Mouse (Mus musculus) testis, adult 2 months (tissue): ENCODE measurements around the gene Slc25a13.

ENCODE experiments used
- CTCF ChIP-seq: fragments of 200-500 bp; IDR thresholded peaks from 2 replicates; pipeline ENCODE4 v1.5.1; 2012; ENCODE audit warnings: low read depth, mild to moderate bottlenecking, inconsistent platforms, low read length, moderate library complexity; ENCODE audit not compliant: control insufficient read depth, insufficient read depth, insufficient replicate concordance
- POLR2A ChIP-seq: fragments of 200-500 bp; IDR thresholded peaks from 2 replicates; pipeline ENCODE4 v1.6.1; 2012; ENCODE audit warnings: low read depth, mild to moderate bottlenecking, inconsistent platforms, low read length, moderate library complexity; ENCODE audit not compliant: control insufficient read depth

DNA sequence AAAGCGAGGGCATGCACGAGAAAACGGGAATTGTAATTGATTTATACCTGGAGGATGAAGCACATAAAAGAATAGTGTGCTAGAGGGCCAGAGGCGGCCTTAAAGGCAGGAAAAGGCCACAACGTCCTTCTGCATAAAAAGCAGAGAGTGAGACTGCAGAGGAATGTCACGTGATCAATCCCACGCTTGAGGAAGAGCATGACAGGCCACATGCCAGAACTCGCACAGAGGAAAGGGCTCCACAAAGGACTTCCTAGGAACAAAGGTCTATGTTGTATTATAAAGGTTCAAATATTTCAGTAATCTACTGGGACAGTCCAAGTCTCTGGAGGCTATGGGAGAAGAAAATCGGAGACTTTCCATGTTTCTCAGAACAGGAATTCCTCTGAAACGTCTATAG, 63.5 kb downstream of the Slc25a13 start:
- no peak for TF ChIP-seq CTCF
- TF ChIP-seq POLR2A, result no peak
